In the genomic region with DNA sequence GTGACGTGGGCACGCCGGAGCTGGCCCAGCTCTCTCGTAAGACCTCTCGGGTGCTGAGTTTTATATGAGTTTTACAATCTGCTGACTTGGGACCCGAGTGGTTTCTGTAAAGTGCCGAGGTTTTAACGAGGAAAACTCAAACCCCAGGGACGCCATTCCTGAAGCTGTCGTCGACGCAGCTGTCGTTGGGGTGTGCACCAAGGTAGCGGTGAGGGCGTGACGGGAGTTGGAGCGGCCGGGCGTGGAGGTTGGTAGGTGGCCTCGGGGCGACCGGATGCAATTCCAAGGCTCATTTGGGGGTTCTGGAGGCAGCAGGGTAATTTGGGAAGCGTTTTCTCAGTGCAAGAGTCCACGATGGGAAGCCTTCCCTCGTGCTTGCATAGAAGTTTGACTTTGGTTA, we compare ENCODE assay signal across 7 mouse cellular contexts. TPM values are rescaled to one million over a fixed set of nuclear protein-coding genes. Genes with fewer than 3 reads are reported as not detected.
DNase-seq lines count a peak whose midpoint lies in the region; ATAC-seq and TF ChIP-seq lines count a peak whose summit lies in the region.
"Not testable (repeated sequence)": the region's sequence is repeated elsewhere in the genome, so short reads cannot be mapped to it uniquely, and the experiment has no call there.

No protein-coding gene starts in this region.

- not testable (repeated sequence) for H3K4me1 ChIP-seq in embryonic facial prominence, embryonic 15.5 days; heart, embryonic 13.5 days; intestine, embryonic 16.5 days (ENCODE audit: control insufficient read depth, insufficient read depth, low read length); liver, adult 2 months (ENCODE audit: control insufficient read depth, insufficient read depth, low read length); midbrain, embryonic 10.5 days; spleen, adult 2 months (ENCODE audit: control insufficient read depth, insufficient read depth, insufficient read length)

- H3K27me3 ChIP-seq in embryonic facial prominence, embryonic 15.5 days; heart, embryonic 13.5 days (replicated peaks); intestine, embryonic 16.5 days (replicated peaks; ENCODE audit: control insufficient read depth, insufficient read depth, low read length); liver, adult 2 months (ENCODE audit: control insufficient read depth, insufficient read depth, low read length); midbrain, embryonic 10.5 days (ENCODE audit: low read depth, poor library complexity, severe bottlenecking); spleen, adult 2 months (ENCODE audit: control insufficient read depth, insufficient read depth, low read length): not testable (repeated sequence)

- ATAC-seq in embryonic facial prominence, embryonic 15.5 days (ENCODE audit: insufficient number of reproducible peaks, low FRiP score, low TSS enrichment, low read depth); heart, embryonic 13.5 days (ENCODE audit: extremely low read depth, insufficient number of reproducible peaks, low FRiP score, low TSS enrichment): not testable (repeated sequence)
- peak; percentile 55 for ATAC-seq in intestine, embryonic 16.5 days

- WGBS in embryonic facial prominence, embryonic 15.5 days = under 1% methylated on average over 25 of the region's 25 CpGs
- WGBS in heart, embryonic 13.5 days = 0% methylated on average over 25 of the region's 25 CpGs
- WGBS in intestine, embryonic 16.5 days = under 1% methylated on average over 23 of the region's 25 CpGs
- under 1% methylated on average over 24 of the region's 25 CpGs for WGBS in liver, adult 2 months
- WGBS in midbrain, embryonic 10.5 days = 2% methylated on average over 25 of the region's 25 CpGs
- under 1% methylated on average over 23 of the region's 25 CpGs for WGBS in spleen, adult 2 months

- peak overlapping the region; percentile 51 for H3K4me3 ChIP-seq in embryonic facial prominence, embryonic 15.5 days (replicated peaks)
- peak overlapping the region; percentile 60 for H3K4me3 ChIP-seq in heart, embryonic 13.5 days
- H3K4me3 ChIP-seq in intestine, embryonic 16.5 days (ENCODE audit: low read length) = peak overlapping the region; percentile 54
- peak overlapping the region; percentile 69 for H3K4me3 ChIP-seq in liver, adult 2 months (ENCODE audit: insufficient read depth, low read depth, low read length)
- peak overlapping the region; percentile 57 for H3K4me3 ChIP-seq in midbrain, embryonic 10.5 days
- peak overlapping the region; percentile 56 for H3K4me3 ChIP-seq in spleen, adult 2 months (ENCODE audit: extremely low read depth, insufficient read depth, insufficient read length)

- H3K36me3 ChIP-seq in embryonic facial prominence, embryonic 15.5 days; heart, embryonic 13.5 days; intestine, embryonic 16.5 days (ENCODE audit: control insufficient read depth, insufficient read depth, low read length); liver, adult 2 months (ENCODE audit: control insufficient read depth, insufficient read depth, low read length); midbrain, embryonic 10.5 days; spleen, adult 2 months (ENCODE audit: control insufficient read depth, insufficient read depth, low read length): not testable (repeated sequence)

- H3K79me2 ChIP-seq in liver, adult 2 months (ENCODE audit: control insufficient read depth, insufficient read depth, low read length) = not testable (repeated sequence)

- peak overlapping the region; percentile 61 for H3K4me2 ChIP-seq in embryonic facial prominence, embryonic 15.5 days (replicated peaks)
- peak overlapping the region; percentile 73 for H3K4me2 ChIP-seq in heart, embryonic 13.5 days
- H3K4me2 ChIP-seq in intestine, embryonic 16.5 days (ENCODE audit: low read depth, low read length) = peak overlapping the region; percentile 60

- DNase-seq in adrenal gland, postnatal 14 days = peak; percentile 48
- DNase-seq in liver, adult 2 months (ENCODE audit: extremely low read depth, low read depth, low spot score); spleen, adult 2 months (ENCODE audit: low read depth in 1 of 2, low spot score in 2 of 2): not testable (repeated sequence)
- peak; percentile 37 for DNase-seq in midbrain, embryonic 10.5 days (ENCODE audit: low spot score)

- H3K27ac ChIP-seq in embryonic facial prominence, embryonic 15.5 days (replicated peaks); heart, embryonic 13.5 days (replicated peaks); intestine, embryonic 16.5 days (ENCODE audit: low read length); liver, adult 2 months (replicated peaks; ENCODE audit: insufficient read depth, low read depth, low read length); spleen, adult 2 months (ENCODE audit: insufficient read depth, low read length): not testable (repeated sequence)
- H3K27ac ChIP-seq in midbrain, embryonic 10.5 days (replicated peaks) = peak overlapping the region; percentile 78

- not testable (repeated sequence) for H3K9me3 ChIP-seq in embryonic facial prominence, embryonic 15.5 days (replicated peaks); heart, embryonic 13.5 days; intestine, embryonic 16.5 days (ENCODE audit: control insufficient read depth, low read length); midbrain, embryonic 10.5 days (replicated peaks)

- not testable (repeated sequence) for TF ChIP-seq CTCF in liver, adult 2 months (IDR thresholded peaks at IDR 0.05; ENCODE audit: low read depth, low read length); spleen, adult 2 months (IDR thresholded peaks at IDR 0.05; ENCODE audit: extremely low read depth, insufficient read depth, insufficient read length, insufficient replicate concordance)

- H3K9ac ChIP-seq in embryonic facial prominence, embryonic 15.5 days = peak overlapping the region; percentile 18; the same call in 1 of the 2 replicates
- H3K9ac ChIP-seq in heart, embryonic 13.5 days = peak overlapping the region; percentile 84
- peak overlapping the region; percentile 71 for H3K9ac ChIP-seq in intestine, embryonic 16.5 days (ENCODE audit: low read depth, low read length)
- H3K9ac ChIP-seq in liver, adult 2 months (ENCODE audit: low read depth, low read length) = peak overlapping the region; percentile 26

- TF ChIP-seq POLR2A in liver, adult 2 months (IDR thresholded peaks at IDR 0.05; ENCODE audit: extremely low read depth, insufficient read depth, low read length); spleen, adult 2 months (IDR thresholded peaks at IDR 0.05; ENCODE audit: low read depth, low read length): not testable (repeated sequence)

RNA-seq across cellular contexts. Expression of a gene that starts 14.2 kb away (rescaled TPM):
- 11.4 and 13.0 TPM in 2 replicates for total RNA-seq in adrenal gland, postnatal 14 days (2021)
- polyA plus RNA-seq in embryonic facial prominence, embryonic 15.5 days (2015; fragmentation: Nextera tagmentation; extraction: Ambion mirVana) = 19.4 and 21.0 TPM in 2 replicates
- polyA plus RNA-seq in heart, embryonic 13.5 days (2015; fragmentation: Nextera tagmentation; extraction: Ambion mirVana) = 15.4 and 16.3 TPM in 2 replicates
- 20.7 and 22.1 TPM in 2 replicates for polyA plus RNA-seq in intestine, embryonic 16.5 days (2015; fragmentation: Nextera tagmentation; extraction: Ambion mirVana)
- total RNA-seq in liver, adult 2 months (2014; rRNA removed) = 3.4 TPM in 2 replicates
- 2.8 and 3.0 TPM in 2 replicates for polyA plus RNA-seq in liver, adult 2 months (2012; rRNA removed)
- polyA plus RNA-seq in midbrain, embryonic 10.5 days (2016; fragmentation: Nextera tagmentation; extraction: Ambion mirVana) = 21.3 and 22.5 TPM in 2 replicates
- polyA plus RNA-seq in spleen, adult 2 months (2012; rRNA removed) = 6.7 and 7.8 TPM in 2 replicates

RNA-seq across cellular contexts. Expression of a gene that starts 46.5 kb away (rescaled TPM):
- 3.8 and 5.3 TPM in 2 replicates for total RNA-seq in adrenal gland, postnatal 14 days (2021)
- polyA plus RNA-seq in embryonic facial prominence, embryonic 15.5 days (2015; fragmentation: Nextera tagmentation; extraction: Ambion mirVana) = 14.8 and 17.2 TPM in 2 replicates
- polyA plus RNA-seq in heart, embryonic 13.5 days (2015; fragmentation: Nextera tagmentation; extraction: Ambion mirVana) = 11.3 and 13.4 TPM in 2 replicates
- 14.9 and 15.3 TPM in 2 replicates for polyA plus RNA-seq in intestine, embryonic 16.5 days (2015; fragmentation: Nextera tagmentation; extraction: Ambion mirVana)
- total RNA-seq in liver, adult 2 months (2014; rRNA removed) = 1.2 and 1.3 TPM in 2 replicates
- 0.88 and 1.0 TPM in 2 replicates for polyA plus RNA-seq in liver, adult 2 months (2012; rRNA removed)
- 22.1 and 29.9 TPM in 2 replicates for polyA plus RNA-seq in midbrain, embryonic 10.5 days (2016; fragmentation: Nextera tagmentation; extraction: Ambion mirVana)
- polyA plus RNA-seq in spleen, adult 2 months (2012; rRNA removed) = 3.7 and 3.9 TPM in 2 replicates

Comparison
In these comparisons a context has a peak if more than half of its experiments do, and no peak if none do; other contexts are left out.
1. H3K9ac ChIP-seq: peak in every context shown above with its lines; median percentile 84 in heart, embryonic 13.5 days; 71 in intestine, embryonic 16.5 days; 26 in liver, adult 2 months; 18 in embryonic facial prominence, embryonic 15.5 days.